Mouse (Mus musculus): ENCODE data around the gene Krt8. TPM values are rescaled to one million over a fixed set of nuclear protein-coding genes. Genes with fewer than 3 reads are reported as not detected.
A peak's percentile ranks its signal among the peaks of the same experiment; 100 is the strongest.

Gene Krt8
- polyA plus RNA-seq, 1 experiment from 2014 or later = 16.2 TPM

- Histone ChIP-seq H3K4me3 (ENCODE audit: low read depth, low read length) (no peak overlapping the region), H3K4me1 (replicated peaks; ENCODE audit: control insufficient read depth, insufficient read depth, low read length) (peaks cover 9% of the 10 kb centered on the region), H3K4me2 (ENCODE audit: low read depth, low read length, severe bottlenecking) (no peak overlapping the region), H3K9me3 (ENCODE audit: control insufficient read depth, low read length) (no peaks in the 10 kb centered on the region), H3K9ac (ENCODE audit: low read length) (no peak overlapping the region), H3K36me3 (ENCODE audit: control insufficient read depth, insufficient read depth, low read length) (no peaks in the 10 kb centered on the region), H3K27ac (ENCODE audit: low read depth, low read length) (no peak overlapping the region), H3K27me3 (ENCODE audit: control insufficient read depth, insufficient read depth, low read length) (no peaks in the 10 kb centered on the region)
- DNase-seq (ENCODE audit: low spot score) = no peak
- WGBS = 75% methylated on average over 5 of the region's 5 CpGs
- ATAC-seq (replicated peaks; ENCODE audit: low FRiP score) = no peak
Observed at GRCm38 (mm10) chr15:101976023-101976422, 28.3 kb downstream of the Krt8 start.

DNA sequence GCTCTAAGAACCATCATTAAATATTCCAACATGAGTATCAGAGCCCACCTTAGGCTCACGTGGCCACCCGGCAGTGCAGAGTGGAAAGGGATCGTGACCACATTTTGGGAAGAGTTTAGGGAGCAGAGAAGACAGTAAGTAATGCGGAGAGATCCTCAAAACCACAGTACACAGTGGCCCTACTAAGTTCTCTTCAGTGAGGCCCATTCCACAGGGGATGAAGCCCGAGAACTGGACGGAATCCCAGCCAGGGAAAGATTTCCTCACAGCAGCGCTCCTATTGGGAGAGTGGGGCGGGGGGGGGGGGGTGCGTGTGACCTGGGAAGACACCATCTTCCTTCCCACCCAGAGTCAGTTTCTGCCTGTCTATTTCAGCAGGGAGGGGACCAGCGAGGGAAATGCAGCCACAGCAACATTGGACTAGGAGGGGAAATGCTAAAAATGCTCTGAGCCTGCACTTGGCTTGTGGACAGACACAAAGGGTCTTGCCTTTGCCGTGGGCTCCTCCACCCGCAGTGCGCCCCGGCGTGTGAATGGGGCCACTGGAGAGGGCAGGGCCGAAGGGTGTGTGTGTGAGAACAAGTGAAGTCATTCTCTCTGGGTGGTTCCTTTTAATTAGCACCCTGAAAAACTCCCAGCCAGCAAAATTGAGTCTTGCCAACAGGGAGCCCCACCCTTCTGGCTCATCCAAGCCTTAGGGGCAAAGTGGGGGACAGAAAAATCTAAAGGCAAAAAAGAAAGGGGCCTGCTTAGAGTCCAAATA, 30.0 kb downstream of the Krt8 start:
- no peaks in the 10 kb centered on the region for H3K36me3 ChIP-seq (ENCODE audit: control insufficient read depth, insufficient read depth, low read length)
- DNase-seq (ENCODE audit: low spot score) = no peak
- peak; percentile 9; the same call in 1 of the 2 replicates for ATAC-seq (replicated peaks; ENCODE audit: low FRiP score)
- H3K9me3 ChIP-seq (ENCODE audit: control insufficient read depth, low read length) = no peaks in the 10 kb centered on the region
- no peak overlapping the region for H3K4me2 ChIP-seq (ENCODE audit: low read depth, low read length, severe bottlenecking)
- H3K9ac ChIP-seq (ENCODE audit: low read length) = no peak overlapping the region
- no peak overlapping the region for H3K27ac ChIP-seq (ENCODE audit: low read depth, low read length)
- WGBS = 62% methylated on average over 16 of the region's 16 CpGs
- H3K4me1 ChIP-seq (replicated peaks; ENCODE audit: control insufficient read depth, insufficient read depth, low read length) = peaks cover 9% of the 10 kb centered on the region
- H3K27me3 ChIP-seq (ENCODE audit: control insufficient read depth, insufficient read depth, low read length) = no peaks in the 10 kb centered on the region
- no peak overlapping the region for H3K4me3 ChIP-seq (ENCODE audit: low read depth, low read length)

DNA sequence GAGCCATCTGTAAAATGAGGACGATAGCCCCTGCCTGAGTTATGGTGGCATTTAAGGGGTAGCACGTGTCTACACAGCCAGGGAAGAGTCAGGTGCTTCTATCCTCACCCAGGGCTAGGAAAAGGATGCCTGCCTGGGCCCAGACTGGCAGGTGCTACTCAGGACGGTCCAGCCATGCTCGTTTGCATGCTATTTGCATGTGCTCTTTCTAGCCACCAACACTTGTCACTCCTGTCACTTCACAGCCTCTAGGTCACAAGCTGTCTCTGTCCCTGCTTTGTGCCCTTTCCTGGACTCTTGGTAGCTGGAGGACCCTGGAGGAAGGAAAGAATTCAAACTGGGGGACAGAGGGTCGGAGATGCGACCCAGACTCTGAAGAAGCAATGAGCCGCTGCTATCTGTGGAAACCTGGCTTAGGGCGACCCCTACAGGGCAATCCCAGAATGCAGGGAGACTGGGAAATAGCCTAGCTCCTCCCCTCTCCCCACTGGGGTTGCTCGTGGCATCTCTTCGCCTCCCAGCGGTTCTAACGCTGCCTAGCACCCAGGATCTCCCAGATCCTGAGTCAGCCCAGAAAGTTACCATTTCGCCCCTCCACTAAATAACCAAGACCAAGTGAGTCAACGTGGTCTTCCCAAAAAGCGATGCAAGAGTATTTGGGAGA, 30.7 kb downstream of the Krt8 start:
- DNase-seq (ENCODE audit: low spot score) (peak; percentile 98), ATAC-seq (replicated peaks; ENCODE audit: low FRiP score) (peak; percentile 42)
- Histone ChIP-seq H3K27ac (ENCODE audit: low read depth, low read length) (no peak overlapping the region), H3K27me3 (ENCODE audit: control insufficient read depth, insufficient read depth, low read length) (no peaks in the 10 kb centered on the region), H3K36me3 (ENCODE audit: control insufficient read depth, insufficient read depth, low read length) (no peaks in the 10 kb centered on the region), H3K4me2 (ENCODE audit: low read depth, low read length, severe bottlenecking) (no peak overlapping the region), H3K9me3 (ENCODE audit: control insufficient read depth, low read length) (no peaks in the 10 kb centered on the region), H3K4me3 (ENCODE audit: low read depth, low read length) (no peak overlapping the region), H3K9ac (ENCODE audit: low read length) (no peak overlapping the region), H3K4me1 (replicated peaks; ENCODE audit: control insufficient read depth, insufficient read depth, low read length) (peaks cover 9% of the 10 kb centered on the region)
- WGBS = 13% methylated on average over 15 of the region's 15 CpGs

GRCm38 (mm10) chr15:101970536-101970935, 33.7 kb downstream of the Krt8 start:
- WGBS = 14% methylated on average over 3 of the region's 6 CpGs
- peak; percentile 85 for DNase-seq (ENCODE audit: low spot score)
- Histone ChIP-seq H3K4me3 (ENCODE audit: low read depth, low read length) (no peak overlapping the region), H3K36me3 (ENCODE audit: control insufficient read depth, insufficient read depth, low read length) (no peaks in the 10 kb centered on the region), H3K4me1 (replicated peaks; ENCODE audit: control insufficient read depth, insufficient read depth, low read length) (no peaks in the 10 kb centered on the region), H3K27ac (ENCODE audit: low read depth, low read length) (no peak overlapping the region), H3K9me3 (ENCODE audit: control insufficient read depth, low read length) (no peaks in the 10 kb centered on the region), H3K9ac (ENCODE audit: low read length) (no peak overlapping the region), H3K27me3 (ENCODE audit: control insufficient read depth, insufficient read depth, low read length) (no peaks in the 10 kb centered on the region), H3K4me2 (ENCODE audit: low read depth, low read length, severe bottlenecking) (no peak overlapping the region)
- no peak for ATAC-seq (replicated peaks; ENCODE audit: low FRiP score)

- Histone ChIP-seq H3K9me3 (ENCODE audit: control insufficient read depth, low read length) (no peaks in the 10 kb centered on the region), H3K9ac (ENCODE audit: low read length) (no peak overlapping the region), H3K4me3 (ENCODE audit: low read depth, low read length) (no peak overlapping the region), H3K36me3 (ENCODE audit: control insufficient read depth, insufficient read depth, low read length) (no peaks in the 10 kb centered on the region), H3K4me1 (replicated peaks; ENCODE audit: control insufficient read depth, insufficient read depth, low read length) (no peaks in the 10 kb centered on the region), H3K27me3 (ENCODE audit: control insufficient read depth, insufficient read depth, low read length) (no peaks in the 10 kb centered on the region), H3K4me2 (ENCODE audit: low read depth, low read length, severe bottlenecking) (no peak overlapping the region), H3K27ac (ENCODE audit: low read depth, low read length) (no peak overlapping the region)
- no peak for DNase-seq (ENCODE audit: low spot score)
- ATAC-seq (replicated peaks; ENCODE audit: low FRiP score) = no peak
- WGBS = 91% methylated on average over 8 of the region's 8 CpGs
Observed at GRCm38 (mm10) chr15:101966808-101967207, 37.5 kb downstream of the Krt8 start.

GRCm38 (mm10) chr15:101958891-101959290, 45.4 kb downstream of the Krt8 start:
- WGBS = 83% methylated on average over 3 of the region's 3 CpGs
- no peak overlapping the region for H3K4me2 ChIP-seq (ENCODE audit: low read depth, low read length, severe bottlenecking)
- H3K27ac ChIP-seq (ENCODE audit: low read depth, low read length) = no peak overlapping the region
- H3K9me3 ChIP-seq (ENCODE audit: control insufficient read depth, low read length) = no peaks in the 10 kb centered on the region
- DNase-seq (ENCODE audit: low spot score) (no peak), ATAC-seq (replicated peaks; ENCODE audit: low FRiP score) (no peak)
- H3K9ac ChIP-seq (ENCODE audit: low read length) = no peak overlapping the region
- H3K27me3 ChIP-seq (ENCODE audit: control insufficient read depth, insufficient read depth, low read length) = no peaks in the 10 kb centered on the region
- no peak overlapping the region for H3K4me3 ChIP-seq (ENCODE audit: low read depth, low read length)
- H3K4me1 ChIP-seq (replicated peaks; ENCODE audit: control insufficient read depth, insufficient read depth, low read length) = no peaks in the 10 kb centered on the region
- H3K36me3 ChIP-seq (ENCODE audit: control insufficient read depth, insufficient read depth, low read length) = no peaks in the 10 kb centered on the region

GRCm38 (mm10) chr15:101954187-101954586, 50.1 kb downstream of the Krt8 start, which contains the start of gene Krt78:
Krt78 (minus strand) TSS chr15:101954287.
- Histone ChIP-seq H3K9me3 (ENCODE audit: control insufficient read depth, low read length) (no peaks in the 10 kb centered on the region), H3K27ac (ENCODE audit: low read depth, low read length) (no peak within 1 kb of the TSS), H3K9ac (ENCODE audit: low read length) (no peak within 1 kb of the TSS), H3K4me1 (replicated peaks; ENCODE audit: control insufficient read depth, insufficient read depth, low read length) (no peaks in the 10 kb centered on the region), H3K4me2 (ENCODE audit: low read depth, low read length, severe bottlenecking) (no peak within 1 kb of the TSS), H3K36me3 (ENCODE audit: control insufficient read depth, insufficient read depth, low read length) (no peaks in the 10 kb centered on the region), H3K4me3 (ENCODE audit: low read depth, low read length) (no peak within 1 kb of the TSS), H3K27me3 (ENCODE audit: control insufficient read depth, insufficient read depth, low read length) (no peaks in the 10 kb centered on the region)
- WGBS = 88% methylated on average over 9 of the region's 9 CpGs
- DNase-seq (ENCODE audit: low spot score) (no peak), ATAC-seq (replicated peaks; ENCODE audit: low FRiP score) (no peak)

DNA sequence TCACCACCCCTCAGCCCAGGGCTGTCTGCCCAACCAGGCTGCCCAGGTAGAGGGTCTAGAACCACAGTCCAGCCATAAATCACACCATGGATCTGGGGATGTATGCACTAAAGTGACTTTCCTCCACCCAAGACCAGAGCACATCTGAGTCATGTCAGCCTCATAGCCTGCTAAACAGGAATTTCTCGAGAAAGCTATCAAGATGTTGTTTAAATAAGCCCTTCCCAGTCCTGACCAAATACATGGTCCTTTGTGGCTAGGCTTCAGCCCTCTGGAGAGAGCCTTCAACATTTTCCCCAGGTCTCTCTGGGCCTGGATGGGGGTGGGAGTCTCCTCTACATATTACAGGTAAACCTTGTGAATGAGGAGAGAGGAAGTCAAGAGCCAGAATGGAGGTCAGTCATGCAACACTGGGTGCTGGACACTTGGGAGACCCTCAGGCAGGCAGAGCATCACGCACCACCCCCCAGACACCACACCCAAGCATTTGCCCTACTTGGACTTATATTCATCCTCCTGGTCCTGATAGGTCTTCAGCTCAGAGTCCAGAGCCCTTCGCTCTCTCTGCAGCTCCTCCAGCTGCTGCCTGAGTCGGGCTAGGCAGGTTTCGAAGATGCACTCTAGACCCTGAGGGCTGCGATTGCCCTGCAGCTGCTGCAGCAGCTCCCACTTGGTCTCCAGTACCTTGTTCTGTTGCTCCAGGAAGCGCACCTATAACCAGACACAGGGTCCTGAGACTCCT, 51.4 kb downstream of the Krt8 start:
- Histone ChIP-seq H3K27ac (ENCODE audit: low read depth, low read length) (no peak overlapping the region), H3K9ac (ENCODE audit: low read length) (no peak overlapping the region), H3K36me3 (ENCODE audit: control insufficient read depth, insufficient read depth, low read length) (no peaks in the 10 kb centered on the region), H3K27me3 (ENCODE audit: control insufficient read depth, insufficient read depth, low read length) (no peaks in the 10 kb centered on the region), H3K4me1 (replicated peaks; ENCODE audit: control insufficient read depth, insufficient read depth, low read length) (no peaks in the 10 kb centered on the region), H3K9me3 (ENCODE audit: control insufficient read depth, low read length) (no peaks in the 10 kb centered on the region), H3K4me3 (ENCODE audit: low read depth, low read length) (no peak overlapping the region), H3K4me2 (ENCODE audit: low read depth, low read length, severe bottlenecking) (no peak overlapping the region)
- WGBS = 86% methylated on average over 7 of the region's 7 CpGs
- DNase-seq (ENCODE audit: low spot score) (no peak), ATAC-seq (replicated peaks; ENCODE audit: low FRiP score) (no peak)
